Mouse (Mus musculus): Measurements from ENCODE around the gene Gm49342.
"Not testable (repeated sequence)": the region's sequence is repeated elsewhere in the genome, so short reads cannot be mapped to it uniquely, and the experiment has no call there.

The Gm49342 gene

GRCm38 (mm10) chr14:50943932-50944667, at the start of gene Gm49342:
Gene Gm49342, plus strand, starts transcription at chr14:50944517.
- peak; percentile 93 for DNase-seq

DNA sequence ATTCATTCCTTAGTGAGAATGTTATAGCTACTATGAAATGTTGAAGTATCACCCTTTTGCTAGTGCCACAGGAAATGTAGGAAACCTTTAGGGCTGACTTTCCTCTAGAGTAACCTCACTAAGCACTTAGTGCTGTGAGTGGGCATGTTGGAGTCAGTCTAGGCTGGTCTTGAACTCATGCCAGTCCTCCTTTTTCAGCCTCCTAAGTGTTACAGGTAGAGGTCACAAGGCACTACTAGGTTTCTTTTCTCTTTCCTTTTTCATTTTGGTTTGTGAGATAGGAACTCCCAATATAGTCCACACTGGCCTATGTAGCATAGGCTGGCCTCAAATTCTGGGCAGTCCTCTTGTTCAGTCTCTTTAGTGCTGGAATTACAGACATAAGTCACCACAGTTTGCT, 48.9 kb upstream of the Gm49342 start:
- DNase-seq = peak; percentile 16 to 29

DNA sequence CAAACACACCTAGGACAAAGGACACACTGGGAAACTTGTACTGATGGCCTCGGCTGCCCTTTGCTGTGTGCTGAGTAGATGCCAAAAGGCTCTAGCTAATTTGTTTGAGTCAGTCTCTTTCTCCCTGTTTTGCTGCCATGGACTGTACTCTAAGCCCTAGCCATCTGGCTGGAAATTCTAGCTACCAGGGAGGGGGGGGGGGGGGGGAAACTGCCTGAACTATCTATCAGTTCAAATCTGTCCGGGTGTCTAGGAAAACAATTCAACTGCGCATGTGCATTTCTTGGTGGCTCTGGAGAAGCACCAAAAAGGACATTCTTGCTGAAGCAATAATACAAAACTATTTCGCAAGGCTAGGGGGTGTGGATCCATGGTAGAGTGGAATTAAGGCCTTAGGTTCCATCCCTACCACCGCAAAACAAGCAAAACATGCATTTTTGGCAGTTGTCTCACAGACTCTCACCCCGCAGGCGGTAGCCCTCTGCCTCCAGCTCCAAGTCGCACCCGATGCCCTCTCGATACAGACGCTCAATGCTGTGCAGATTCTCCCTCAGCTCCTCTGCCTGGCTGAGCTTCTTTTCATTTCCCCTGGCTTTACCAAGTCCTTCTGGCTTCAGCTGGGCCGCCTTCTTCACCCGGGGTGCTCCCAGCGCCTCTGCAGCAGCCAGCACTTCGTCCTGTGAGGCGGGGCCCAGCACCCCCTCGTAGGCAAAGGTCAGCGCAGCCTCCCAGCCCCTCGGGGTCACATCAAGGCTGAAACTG, 48.2 kb upstream of the Gm49342 start:
- peak; percentile 67 to 75 for DNase-seq

- peak; percentile 63 to 69 for DNase-seq
Measured at GRCm38 (mm10) chr14:50896747-50897373, 47.5 kb upstream of the Gm49342 start.

DNA sequence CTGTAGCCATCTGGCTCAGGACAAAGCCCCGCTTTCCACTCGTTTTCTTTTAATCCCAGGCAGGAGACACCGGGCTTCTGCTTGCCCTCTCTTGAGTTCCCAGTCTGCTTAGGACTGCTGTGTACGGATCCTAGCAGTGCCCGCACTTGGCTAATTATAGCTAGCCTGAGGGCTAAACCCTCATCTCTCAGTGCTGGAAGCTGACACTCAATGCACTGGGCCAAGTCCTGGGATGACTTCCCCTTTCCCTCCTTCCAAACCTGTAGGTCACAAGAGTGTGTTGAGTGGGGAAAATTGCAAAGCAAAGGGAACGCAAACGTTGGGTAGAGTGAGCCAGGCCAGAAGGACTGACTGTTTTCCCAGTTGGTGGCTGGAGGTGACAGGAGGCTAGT, 46.9 kb upstream of the Gm49342 start, which contains the start of gene Klhl33:
Klhl33 (minus strand) TSS at position 134 of the 392 bp plus-strand sequence.
- DNase-seq = peak; percentile 31 to 43

GRCm38 (mm10) chr14:50897992-50898391, 46.3 kb upstream of the Gm49342 start:
- DNase-seq = not testable (repeated sequence)

GRCm38 (mm10) chr14:50903973-50904827, 40.1 kb upstream of the Gm49342 start:
- DNase-seq = peak; percentile 70 to 76

- no peak for DNase-seq
Measured at GRCm38 (mm10) chr14:50904828-50905129, 39.5 kb upstream of the Gm49342 start.

GRCm38 (mm10) chr14:50905327-50905726, 39.0 kb upstream of the Gm49342 start:
- DNase-seq = not testable (repeated sequence)

- DNase-seq = no peak
Measured at GRCm38 (mm10) chr14:50908126-50908525, 36.2 kb upstream of the Gm49342 start.

DNA sequence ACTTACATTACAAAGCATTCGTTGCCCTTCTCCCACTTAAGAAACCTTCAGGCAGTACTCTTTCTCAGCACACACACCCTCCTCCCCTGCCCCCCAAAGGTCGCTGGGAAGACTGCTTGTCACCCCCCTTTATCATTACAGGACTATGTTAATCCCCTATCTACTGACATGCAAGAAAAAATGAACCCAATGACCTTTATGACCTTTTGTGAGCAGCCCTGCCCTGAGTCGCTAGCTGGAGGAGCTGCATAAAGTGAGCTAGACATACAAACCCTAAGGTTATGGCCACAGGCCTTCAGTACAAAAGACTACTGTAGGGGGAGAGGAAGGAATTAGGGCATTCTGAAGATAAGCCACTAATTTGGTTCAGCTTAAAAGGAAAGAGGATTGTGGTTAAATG, 33.0 kb upstream of the Gm49342 start:
- no peak for DNase-seq

DNA sequence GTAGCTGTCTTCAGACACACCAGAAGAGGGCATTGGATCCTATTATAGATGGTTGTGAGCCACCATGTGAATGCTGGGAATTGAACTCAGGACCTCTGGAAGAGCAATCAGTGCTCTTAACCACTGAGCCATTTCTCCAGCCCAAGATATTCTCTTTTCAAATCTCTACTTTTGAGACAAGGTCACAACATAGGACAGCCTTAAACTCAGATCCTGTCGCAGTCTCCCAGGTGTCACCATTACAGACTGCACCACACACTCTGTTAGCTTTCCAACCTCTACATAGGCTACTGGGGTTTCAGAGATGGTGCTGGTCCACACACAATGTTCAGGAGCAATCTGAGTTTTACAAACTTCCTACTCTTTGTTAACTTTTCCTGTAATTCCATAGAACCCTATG, 20.9 kb upstream of the Gm49342 start:
- not testable (repeated sequence) for DNase-seq

- peak; percentile 98 for DNase-seq
Measured at GRCm38 (mm10) chr14:50924281-50925064, 19.8 kb upstream of the Gm49342 start, which contains the start of the genes Osgep and Apex1. Gene Osgep, minus strand, starts transcription at chr14:50924893. Gene Apex1, plus strand, starts transcription at chr14:50924968.

DNA sequence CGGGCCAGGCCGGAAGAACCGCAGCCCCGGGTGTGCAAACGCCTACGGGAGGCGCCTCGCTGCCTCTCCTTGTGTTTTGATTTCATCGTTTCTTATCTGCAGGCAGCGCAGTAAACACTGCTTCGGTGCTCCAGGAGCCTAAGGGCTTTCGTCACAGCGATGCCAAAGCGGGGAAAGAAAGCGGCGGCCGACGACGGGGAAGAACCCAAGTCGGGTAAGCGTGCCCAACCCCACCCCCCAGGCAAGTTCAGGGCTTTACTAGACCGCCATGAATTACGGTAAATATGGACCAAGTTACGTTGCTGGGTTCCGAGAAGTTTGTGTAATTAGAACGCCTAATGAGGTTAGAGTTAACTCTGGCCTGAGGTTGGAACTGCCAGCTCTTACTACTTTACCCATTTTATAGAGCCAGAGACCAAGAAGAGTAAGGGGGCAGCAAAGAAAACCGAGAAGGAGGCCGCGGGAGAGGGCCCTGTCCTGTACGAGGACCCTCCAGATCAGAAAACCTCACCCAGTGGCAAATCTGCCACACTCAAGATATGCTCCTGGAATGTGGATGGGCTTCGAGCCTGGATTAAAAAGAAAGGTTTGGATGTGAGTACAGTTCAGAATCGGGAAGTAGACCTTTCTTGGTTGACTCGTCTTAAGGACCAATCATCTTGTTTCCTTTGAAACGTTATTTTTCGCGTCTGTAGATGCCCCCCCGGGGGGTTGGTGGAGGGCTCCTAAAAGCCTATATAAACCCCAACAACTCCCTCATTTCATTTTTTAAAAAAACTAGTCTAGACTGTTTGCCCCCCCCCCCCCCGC, 19.0 kb upstream of the Gm49342 start:
- peak in 1 of 2 experiments; percentile 33 for DNase-seq

GRCm38 (mm10) chr14:50927366-50927765, 17.0 kb upstream of the Gm49342 start:
- no peak for DNase-seq

DNA sequence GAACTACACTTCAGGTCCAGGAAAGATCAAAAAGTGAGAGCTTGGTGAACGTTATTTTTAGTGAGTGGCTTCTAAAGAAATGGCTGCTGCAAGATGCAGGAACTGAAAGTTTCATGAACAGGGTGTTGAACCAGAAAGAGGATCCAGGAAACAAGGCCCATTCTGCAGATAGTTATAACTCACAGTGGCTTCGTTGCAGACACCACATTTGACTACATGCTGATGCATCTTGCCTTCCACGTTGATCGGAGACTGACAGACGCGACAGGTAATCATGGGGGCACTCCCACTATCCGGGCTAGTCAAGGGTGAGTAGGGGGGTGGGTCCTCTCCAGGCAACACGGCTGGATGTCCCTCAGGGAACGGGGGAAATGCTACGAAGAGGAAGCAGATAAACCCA, 14.4 kb upstream of the Gm49342 start:
- no peak for DNase-seq

DNA sequence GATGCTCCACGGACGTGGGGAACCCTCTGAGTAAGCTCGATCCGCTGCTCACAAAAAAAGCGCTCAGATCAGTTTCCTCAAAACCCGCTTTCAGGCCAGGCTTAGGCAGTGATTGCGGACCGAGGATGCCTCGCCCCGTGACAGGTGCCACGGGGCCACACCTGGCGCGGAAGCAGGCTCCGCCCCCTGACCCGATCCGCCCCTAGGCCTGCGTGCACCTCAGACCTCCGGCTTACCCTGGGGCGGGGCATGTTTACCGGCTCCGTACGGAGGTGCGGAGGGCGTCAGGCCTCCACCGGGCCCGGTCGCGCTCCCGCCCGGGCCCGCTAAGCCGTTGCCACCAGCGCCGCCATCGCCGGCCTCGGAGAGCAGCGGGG, 14.0 kb upstream of the Gm49342 start:
- peak in 1 of 2 experiments; percentile 83 for DNase-seq

DNA sequence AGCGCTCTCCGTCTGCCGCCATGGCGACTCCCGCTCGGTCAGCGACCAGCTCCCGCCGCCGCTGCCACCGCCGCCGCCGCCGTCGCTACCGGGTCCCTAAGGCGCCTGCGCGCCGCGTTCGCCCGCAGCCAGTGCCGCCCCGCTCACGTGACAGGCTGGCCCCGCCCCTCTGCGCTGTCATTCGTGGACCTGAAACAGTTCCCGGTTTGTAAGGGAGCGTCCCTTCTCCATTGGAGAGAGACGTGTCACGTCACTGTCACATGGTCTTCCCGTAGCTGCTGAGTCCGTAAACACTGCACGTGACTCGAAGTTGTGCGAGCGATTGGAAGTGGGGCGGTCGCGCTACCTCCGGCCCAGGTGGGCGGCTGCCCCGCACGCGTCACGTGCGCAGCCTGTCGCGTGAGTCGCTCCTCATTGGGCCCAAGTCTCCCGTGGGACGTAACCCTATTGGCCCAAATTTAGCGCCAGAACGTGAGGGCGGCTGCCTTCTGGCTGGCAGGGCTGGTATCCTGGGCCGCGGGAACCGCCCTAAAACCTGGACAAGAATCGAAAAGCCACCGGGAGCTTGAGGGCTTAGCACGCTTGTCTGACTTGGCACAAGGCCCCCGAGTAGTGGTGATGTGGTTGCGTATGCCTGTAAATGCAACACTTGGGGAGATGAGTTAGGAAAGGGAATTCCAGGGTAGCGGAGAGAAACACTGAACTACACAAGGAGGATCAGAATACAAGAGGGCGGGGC, 13.4 kb upstream of the Gm49342 start, which contains the start of the genes Pip4p1 and Pnp:
Pip4p1 (minus strand) TSS at position 103 of the 739 bp plus-strand sequence.
Pnp (plus strand) TSS at position 329 of the 739 bp plus-strand sequence.
- DNase-seq = peak; percentile 99

DNA sequence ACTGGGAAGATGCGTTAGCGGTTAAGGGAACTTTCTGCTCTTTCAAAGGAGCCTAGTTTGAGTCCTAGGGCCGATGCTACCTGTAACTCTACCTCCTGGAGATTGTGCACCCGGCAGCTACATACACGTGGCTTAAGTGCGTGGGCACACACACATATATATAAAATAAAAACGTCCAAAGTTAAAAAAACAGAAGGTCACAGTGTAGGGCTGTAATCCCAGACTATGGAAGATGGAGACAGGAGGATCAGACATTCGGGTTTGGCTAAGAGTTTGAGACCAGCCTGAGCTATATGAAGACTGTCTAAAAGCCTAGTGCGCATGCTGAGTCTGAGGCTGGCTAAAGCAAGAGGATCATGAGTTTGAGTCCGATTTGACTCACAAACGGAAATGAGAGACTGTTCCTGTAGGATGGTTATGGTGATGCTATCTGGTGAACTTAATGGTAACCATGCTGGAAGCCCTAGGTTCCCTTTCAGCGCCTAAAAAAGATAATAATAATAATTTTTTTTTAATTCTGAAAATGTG, 12.8 kb upstream of the Gm49342 start:
- DNase-seq = no peak

DNA sequence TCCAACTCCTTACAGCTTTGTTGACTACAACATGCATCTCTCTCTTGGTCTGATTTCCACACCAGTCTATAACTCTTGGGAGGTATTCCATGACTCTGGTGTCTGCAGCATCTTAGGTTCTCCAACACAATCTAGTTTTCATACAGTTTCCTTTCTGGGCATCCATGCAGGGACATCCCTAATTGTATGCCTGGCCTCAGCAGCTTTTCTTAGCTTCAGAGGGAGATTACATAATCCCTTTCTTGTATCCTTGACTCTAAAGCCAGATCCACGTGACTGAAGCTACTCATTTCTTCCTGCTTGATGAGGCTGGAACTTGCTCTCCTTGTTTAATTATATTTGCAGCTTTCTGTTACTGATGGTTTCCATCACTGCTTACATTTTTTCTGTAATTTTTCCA, 7.7 kb upstream of the Gm49342 start:
- no peak for DNase-seq
